9 mouse cellular contexts compared by ENCODE assay signal in the genomic region with DNA sequence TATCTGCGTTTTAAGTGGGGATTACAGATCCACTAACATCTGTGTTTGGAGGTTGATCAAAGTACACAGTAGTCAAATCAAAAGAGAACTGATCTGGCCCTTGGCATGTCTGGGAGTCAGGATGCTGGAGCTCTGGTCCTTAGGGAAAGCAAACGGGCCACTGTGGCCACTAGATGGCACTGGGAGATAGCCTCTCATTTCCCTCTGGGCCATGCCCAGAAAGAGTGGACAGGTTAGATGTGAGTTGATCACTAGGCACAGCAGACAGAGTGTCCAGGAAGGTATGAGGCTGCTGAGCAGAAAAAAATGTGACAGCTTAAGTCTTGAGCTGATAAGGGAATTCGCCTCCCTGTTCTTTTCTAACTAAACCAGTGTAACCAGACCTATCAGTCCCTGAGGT. TPM values are rescaled to one million over a fixed set of nuclear protein-coding genes. Genes with fewer than 3 reads are reported as not detected.
A peak's percentile ranks its signal among the peaks of the same experiment; 100 is the strongest.
DNase-seq lines count a peak whose midpoint lies in the region; ATAC-seq and TF ChIP-seq lines count a peak whose summit lies in the region.
"Had no signal": no experiment of that assay in that cellular context is flagged by ENCODE, and none has a peak within 500 bp of the region (broad histone marks: within the 10 kb centered on the region; RNA-seq: fewer than 3 reads in every experiment).

No protein-coding gene starts in this region.

- peak; percentile 78 for TF ChIP-seq CTCF in brain, embryonic 14.5 days (IDR thresholded peaks at IDR 0.05; ENCODE audit: borderline replicate concordance, extremely low read depth, insufficient read depth, insufficient read length)
- peak; percentile 96 for TF ChIP-seq CTCF in kidney, adult 2 months (conservative IDR thresholded peaks at IDR 0.05; ENCODE audit: insufficient read depth, insufficient read length, low read depth, low read length)

- WGBS in neural tube, embryonic 15.5 days, result 25% methylated on average over 3 of the region's 3 CpGs
- WGBS in kidney, adult 2 months, result 13% methylated on average over 3 of the region's 3 CpGs
- 10% methylated on average over 3 of the region's 3 CpGs for WGBS in limb, embryonic 10.5 days

- no peaks in the 10 kb centered on the region for H3K4me1 ChIP-seq in neural tube, embryonic 15.5 days
- no peaks in the 10 kb centered on the region for H3K4me1 ChIP-seq in kidney, adult 2 months (ENCODE audit: control insufficient read depth, insufficient read depth, low read length)
- no peaks in the 10 kb centered on the region for H3K4me1 ChIP-seq in limb, embryonic 10.5 days

- DNase-seq in neural tube, embryonic 10.5 days (ENCODE audit: extremely low spot score, low spot score), result peak; percentile 48
- DNase-seq in brain, embryonic 14.5 days (ENCODE audit: low read depth), result peak; percentile 69
- DNase-seq in forelimb bud, embryonic 11.5 days (ENCODE audit: low read depth, low spot score), result peak; percentile 45
- peak; percentile 83 for DNase-seq in kidney, adult 2 months
- peak; percentile 62 for DNase-seq in limb, embryonic 10.5 days (ENCODE audit: low spot score)
- peak; percentile 64 for DNase-seq in retina, postnatal 7 days (ENCODE audit: low read depth, low spot score)

- H3K27ac ChIP-seq in neural tube, embryonic 15.5 days (replicated peaks), result no peak overlapping the region
- H3K27ac ChIP-seq in kidney, adult 2 months (ENCODE audit: insufficient read depth, low read depth, low read length), result no peak overlapping the region
- no peak overlapping the region for H3K27ac ChIP-seq in limb, embryonic 10.5 days
- H3K27ac ChIP-seq: embryonic facial prominence, embryonic 13.5 days had no signal

- no peak for TF ChIP-seq POLR2A in brain, embryonic 14.5 days (IDR thresholded peaks at IDR 0.05; ENCODE audit: borderline replicate concordance, extremely low read depth, insufficient read depth, insufficient read length, poor library complexity, severe bottlenecking)
- TF ChIP-seq POLR2A in kidney, adult 2 months (IDR thresholded peaks at IDR 0.05; ENCODE audit: low read depth, low read length), result no peak

- H3K9me3 ChIP-seq in neural tube, embryonic 15.5 days (replicated peaks), result no peaks in the 10 kb centered on the region
- H3K9me3 ChIP-seq in limb, embryonic 10.5 days (replicated peaks), result no peaks in the 10 kb centered on the region
- H3K9me3 ChIP-seq: embryonic facial prominence, embryonic 13.5 days had no signal

- H3K36me3 ChIP-seq in neural tube, embryonic 15.5 days, result no peaks in the 10 kb centered on the region
- H3K36me3 ChIP-seq in kidney, adult 2 months (ENCODE audit: control insufficient read depth, insufficient read depth, low read length), result no peaks in the 10 kb centered on the region
- H3K36me3 ChIP-seq in limb, embryonic 10.5 days, result no peaks in the 10 kb centered on the region
- H3K36me3 ChIP-seq: embryonic facial prominence, embryonic 13.5 days had no signal

- H3K4me2 ChIP-seq in neural tube, embryonic 15.5 days, result no peak overlapping the region
- H3K4me2 ChIP-seq: embryonic facial prominence, embryonic 13.5 days had no signal

- no peak overlapping the region for H3K4me3 ChIP-seq in neural tube, embryonic 15.5 days (replicated peaks)
- no peak overlapping the region for H3K4me3 ChIP-seq in kidney, adult 2 months (ENCODE audit: insufficient read depth, low read depth, low read length)
- no peak overlapping the region for H3K4me3 ChIP-seq in limb, embryonic 10.5 days
- H3K4me3 ChIP-seq: embryonic facial prominence, embryonic 13.5 days had no signal

- no peak for ATAC-seq in neural tube, embryonic 15.5 days (ENCODE audit: low FRiP score)
- ATAC-seq in activated CD4-positive, CD25-positive, alpha-beta regulatory T cell, adult 4 months, result no peak

- no peaks in the 10 kb centered on the region for H3K27me3 ChIP-seq in neural tube, embryonic 15.5 days (replicated peaks)
- H3K27me3 ChIP-seq in kidney, adult 2 months (replicated peaks; ENCODE audit: control insufficient read depth, insufficient read depth, low read length), result no peaks in the 10 kb centered on the region
- H3K27me3 ChIP-seq in limb, embryonic 10.5 days (ENCODE audit: low read depth, poor library complexity, severe bottlenecking), result no peaks in the 10 kb centered on the region
- H3K27me3 ChIP-seq: embryonic facial prominence, embryonic 13.5 days had no signal

- H3K9ac ChIP-seq in neural tube, embryonic 15.5 days (replicated peaks), result no peak overlapping the region
- H3K9ac ChIP-seq: embryonic facial prominence, embryonic 13.5 days had no signal

RNA-seq across cellular contexts. Expression of a gene that starts 6.1 kb away (rescaled TPM):
- 2.0 and 2.7 TPM in 2 replicates for polyA plus RNA-seq in neural tube, embryonic 15.5 days (2015; fragmentation: Nextera tagmentation; extraction: Ambion mirVana)
- polyA plus RNA-seq in brain, embryonic 14.5 days (2012; rRNA removed), result 6.1 and 6.8 TPM in 2 replicates
- polyA plus RNA-seq in kidney, adult 2 months (2012; rRNA removed), result 9.3 and 10.8 TPM in 2 replicates
- polyA plus RNA-seq in limb, embryonic 10.5 days (2016; fragmentation: Nextera tagmentation; extraction: Ambion mirVana), result 3.3 and 4.3 TPM in 2 replicates
- under 1 TPM; 0.13 TPM for polyA plus RNA-seq in activated CD4-positive, CD25-positive, alpha-beta regulatory T cell, adult 4 months (2017; shearing (Covaris generic))

RNA-seq across cellular contexts. Expression of a gene that starts 15.5 kb away (rescaled TPM):
- polyA plus RNA-seq in neural tube, embryonic 15.5 days (2015; fragmentation: Nextera tagmentation; extraction: Ambion mirVana), result 62.5 and 65.9 TPM in 2 replicates
- polyA plus RNA-seq in brain, embryonic 14.5 days (2012; rRNA removed), result 72.6 and 93.2 TPM in 2 replicates
- polyA plus RNA-seq in kidney, adult 2 months (2012; rRNA removed), result 5.3 and 7.4 TPM in 2 replicates
- 1.3 and 2.3 TPM in 2 replicates for polyA plus RNA-seq in limb, embryonic 10.5 days (2016; fragmentation: Nextera tagmentation; extraction: Ambion mirVana)
- polyA plus RNA-seq in activated CD4-positive, CD25-positive, alpha-beta regulatory T cell, adult 4 months (2017; shearing (Covaris generic)), result 10 to 100 TPM; 27.1 to 30.5 TPM
